Mouse (Mus musculus): Measurements from ENCODE around the gene Chga. TPM values are rescaled to one million over a fixed set of nuclear protein-coding genes. Genes with fewer than 3 reads are reported as not detected.

Chga gene
- polyA plus RNA-seq, 1 experiment from 2014 or later: 0.88 TPM

- no peak for ATAC-seq (replicated peaks; ENCODE audit: low FRiP score)
- H3K9me3 ChIP-seq (ENCODE audit: control insufficient read depth, low read length): no peaks in the 10 kb centered on the region
- DNase-seq (ENCODE audit: low spot score): no peak
- WGBS: 79% methylated on average over 13 of the region's 13 CpGs
- H3K27me3 ChIP-seq (replicated peaks; ENCODE audit: control insufficient read depth, insufficient read depth, low read length): no peaks in the 10 kb centered on the region
- H3K4me2 ChIP-seq: no peak overlapping the region
- no peak overlapping the region for H3K27ac ChIP-seq (ENCODE audit: low read depth, low read length)
- H3K4me1 ChIP-seq (replicated peaks; ENCODE audit: control insufficient read depth, insufficient read depth, low read length): 0 out of 2 replicates have a peak, but pooled peaks cover 5% of the 10 kb centered on the region
- no peak overlapping the region for H3K4me3 ChIP-seq (ENCODE audit: low read depth, low read length)
- H3K9ac ChIP-seq (ENCODE audit: low read depth, low read length): no peak overlapping the region
- H3K36me3 ChIP-seq (ENCODE audit: control insufficient read depth, insufficient read depth, low read length): no peaks in the 10 kb centered on the region
These were observed 15.3 kb downstream of the Chga start for GRCm38 (mm10) chr12:102570111-102570510.

GRCm38 (mm10) chr12:102570734-102571133 is 16.0 kb downstream of the Chga start:
- H3K4me3 ChIP-seq (ENCODE audit: low read depth, low read length): no peak overlapping the region
- no peak overlapping the region for H3K9ac ChIP-seq (ENCODE audit: low read depth, low read length)
- no peak overlapping the region for H3K4me2 ChIP-seq
- no peaks in the 10 kb centered on the region for H3K36me3 ChIP-seq (ENCODE audit: control insufficient read depth, insufficient read depth, low read length)
- ATAC-seq (replicated peaks; ENCODE audit: low FRiP score): no peak
- 79% methylated on average over 5 of the region's 5 CpGs for WGBS
- H3K27me3 ChIP-seq (replicated peaks; ENCODE audit: control insufficient read depth, insufficient read depth, low read length): no peaks in the 10 kb centered on the region
- no peak overlapping the region for H3K27ac ChIP-seq (ENCODE audit: low read depth, low read length)
- H3K4me1 ChIP-seq (replicated peaks; ENCODE audit: control insufficient read depth, insufficient read depth, low read length): 0 out of 2 replicates have a peak, but pooled peaks cover under 1% of the 10 kb centered on the region
- H3K9me3 ChIP-seq (ENCODE audit: control insufficient read depth, low read length): no peaks in the 10 kb centered on the region
- no peak for DNase-seq (ENCODE audit: low spot score)

- no peaks in the 10 kb centered on the region for H3K4me1 ChIP-seq (replicated peaks; ENCODE audit: control insufficient read depth, insufficient read depth, low read length)
- DNase-seq (ENCODE audit: low spot score) (no peak), ATAC-seq (replicated peaks; ENCODE audit: low FRiP score) (peak; percentile 62)
- WGBS: 65% methylated on average over 9 of the region's 9 CpGs
- H3K9ac ChIP-seq (ENCODE audit: low read depth, low read length): no peak overlapping the region
- no peak overlapping the region for H3K4me3 ChIP-seq (ENCODE audit: low read depth, low read length)
- no peak overlapping the region for H3K27ac ChIP-seq (ENCODE audit: low read depth, low read length)
- no peaks in the 10 kb centered on the region for H3K9me3 ChIP-seq (ENCODE audit: control insufficient read depth, low read length)
- no peak overlapping the region for H3K4me2 ChIP-seq
- H3K27me3 ChIP-seq (replicated peaks; ENCODE audit: control insufficient read depth, insufficient read depth, low read length): no peaks in the 10 kb centered on the region
- no peaks in the 10 kb centered on the region for H3K36me3 ChIP-seq (ENCODE audit: control insufficient read depth, insufficient read depth, low read length)
These were observed 16.9 kb downstream of the Chga start for GRCm38 (mm10) chr12:102571666-102572065.

GRCm38 (mm10) chr12:102573036-102573435 is 18.3 kb downstream of the Chga start:
- WGBS: 87% methylated on average over 7 of the region's 7 CpGs
- Histone ChIP-seq H3K4me3 (ENCODE audit: low read depth, low read length) (no peak overlapping the region), H3K4me2 (no peak overlapping the region), H3K27me3 (replicated peaks; ENCODE audit: control insufficient read depth, insufficient read depth, low read length) (no peaks in the 10 kb centered on the region), H3K4me1 (replicated peaks; ENCODE audit: control insufficient read depth, insufficient read depth, low read length) (no peaks in the 10 kb centered on the region), H3K9ac (ENCODE audit: low read depth, low read length) (no peak overlapping the region), H3K9me3 (ENCODE audit: control insufficient read depth, low read length) (no peaks in the 10 kb centered on the region), H3K27ac (ENCODE audit: low read depth, low read length) (no peak overlapping the region), H3K36me3 (ENCODE audit: control insufficient read depth, insufficient read depth, low read length) (no peaks in the 10 kb centered on the region)
- DNase-seq (ENCODE audit: low spot score): no peak
- ATAC-seq (replicated peaks; ENCODE audit: low FRiP score): no peak

- DNase-seq (ENCODE audit: low spot score): no peak
- no peak overlapping the region for H3K9ac ChIP-seq (ENCODE audit: low read depth, low read length)
These were observed 21.0 kb downstream of the Chga start for GRCm38 (mm10) chr12:102575541-102576329.

GRCm38 (mm10) chr12:102576659-102577398 is 22.1 kb downstream of the Chga start:
- no peaks in the 10 kb centered on the region for H3K9me3 ChIP-seq (ENCODE audit: control insufficient read depth, low read length)
- no peak overlapping the region for H3K4me2 ChIP-seq
- no peak for DNase-seq (ENCODE audit: low spot score)
- WGBS: 86% methylated on average over 10 of the region's 10 CpGs
- H3K9ac ChIP-seq (ENCODE audit: low read depth, low read length): no peak overlapping the region
- no peak overlapping the region for H3K27ac ChIP-seq (ENCODE audit: low read depth, low read length)
- ATAC-seq (replicated peaks; ENCODE audit: low FRiP score): no peak
- H3K27me3 ChIP-seq (replicated peaks; ENCODE audit: control insufficient read depth, insufficient read depth, low read length): no peaks in the 10 kb centered on the region
- no peaks in the 10 kb centered on the region for H3K36me3 ChIP-seq (ENCODE audit: control insufficient read depth, insufficient read depth, low read length)
- no peak overlapping the region for H3K4me3 ChIP-seq (ENCODE audit: low read depth, low read length)
- no peaks in the 10 kb centered on the region for H3K4me1 ChIP-seq (replicated peaks; ENCODE audit: control insufficient read depth, insufficient read depth, low read length)

More at GRCm38 (mm10) chr12:102575541-102576329, 21.0 kb downstream of the Chga start:
- H3K9me3 ChIP-seq (ENCODE audit: control insufficient read depth, low read length): no peaks in the 10 kb centered on the region
- H3K36me3 ChIP-seq (ENCODE audit: control insufficient read depth, insufficient read depth, low read length): no peaks in the 10 kb centered on the region
- no peak overlapping the region for H3K27ac ChIP-seq (ENCODE audit: low read depth, low read length)
- no peaks in the 10 kb centered on the region for H3K27me3 ChIP-seq (replicated peaks; ENCODE audit: control insufficient read depth, insufficient read depth, low read length)
- ATAC-seq (replicated peaks; ENCODE audit: low FRiP score): no peak
- no peak overlapping the region for H3K4me3 ChIP-seq (ENCODE audit: low read depth, low read length)
- no peak overlapping the region for H3K4me2 ChIP-seq
- WGBS: 83% methylated on average over 5 of the region's 5 CpGs
- no peaks in the 10 kb centered on the region for H3K4me1 ChIP-seq (replicated peaks; ENCODE audit: control insufficient read depth, insufficient read depth, low read length)

GRCm38 (mm10) chr12:102579041-102579440 is 24.3 kb downstream of the Chga start:
- Histone ChIP-seq H3K4me3 (ENCODE audit: low read depth, low read length) (no peak overlapping the region), H3K4me1 (replicated peaks; ENCODE audit: control insufficient read depth, insufficient read depth, low read length) (no peaks in the 10 kb centered on the region), H3K9ac (ENCODE audit: low read depth, low read length) (no peak overlapping the region), H3K27me3 (replicated peaks; ENCODE audit: control insufficient read depth, insufficient read depth, low read length) (no peaks in the 10 kb centered on the region), H3K4me2 (no peak overlapping the region), H3K27ac (ENCODE audit: low read depth, low read length) (no peak overlapping the region), H3K9me3 (ENCODE audit: control insufficient read depth, low read length) (no peaks in the 10 kb centered on the region), H3K36me3 (ENCODE audit: control insufficient read depth, insufficient read depth, low read length) (no peaks in the 10 kb centered on the region)
- no peak; the same call in 1 of the 2 replicates for ATAC-seq (replicated peaks; ENCODE audit: low FRiP score)
- 66% methylated on average over 6 of the region's 6 CpGs for WGBS
- peak; percentile 71 for DNase-seq (ENCODE audit: low spot score)

- ATAC-seq (replicated peaks; ENCODE audit: low FRiP score) (no peak), DNase-seq (ENCODE audit: low spot score) (no peak)
- Histone ChIP-seq H3K4me3 (ENCODE audit: low read depth, low read length) (no peak overlapping the region), H3K9me3 (ENCODE audit: control insufficient read depth, low read length) (no peaks in the 10 kb centered on the region), H3K27me3 (replicated peaks; ENCODE audit: control insufficient read depth, insufficient read depth, low read length) (no peaks in the 10 kb centered on the region), H3K4me1 (replicated peaks; ENCODE audit: control insufficient read depth, insufficient read depth, low read length) (no peaks in the 10 kb centered on the region), H3K9ac (ENCODE audit: low read depth, low read length) (no peak overlapping the region), H3K36me3 (ENCODE audit: control insufficient read depth, insufficient read depth, low read length) (no peaks in the 10 kb centered on the region), H3K4me2 (no peak overlapping the region), H3K27ac (ENCODE audit: low read depth, low read length) (no peak overlapping the region)
- WGBS: 74% methylated on average over 5 of the region's 5 CpGs
These were observed 26.9 kb downstream of the Chga start for GRCm38 (mm10) chr12:102581579-102582196.
